Mouse (Mus musculus): ENCODE data around the gene Gbp2b.
"Not testable (repeated sequence)": the region's sequence is repeated elsewhere in the genome, so short reads cannot be mapped to it uniquely, and the experiment has no call there.

Gbp2b gene

DNA sequence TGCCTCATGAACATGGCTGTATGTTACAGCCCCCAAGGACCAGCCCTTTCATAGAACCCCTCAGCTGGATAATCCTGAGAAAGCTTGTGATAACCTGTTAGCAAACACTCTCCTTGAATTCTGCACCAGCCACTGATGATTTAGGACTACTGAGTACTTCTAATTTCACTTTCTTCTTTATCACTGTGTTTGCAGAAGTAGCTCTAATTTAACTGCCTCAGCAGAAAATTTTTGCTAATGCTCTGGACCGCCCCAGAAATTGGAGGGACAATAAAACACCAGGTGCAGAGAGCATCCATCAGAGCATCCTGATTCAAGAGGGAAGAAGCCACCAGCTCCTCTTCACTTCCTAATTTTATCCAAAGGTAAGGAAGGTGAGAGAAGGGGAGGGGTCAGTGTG lies at the start of gene Gbp2b:
Gene Gbp2b (plus strand): TSS at position 301 of the 400 bp plus-strand sequence.
- DNase-seq (ENCODE audit: low spot score in 2 of 2): no peak

DNA sequence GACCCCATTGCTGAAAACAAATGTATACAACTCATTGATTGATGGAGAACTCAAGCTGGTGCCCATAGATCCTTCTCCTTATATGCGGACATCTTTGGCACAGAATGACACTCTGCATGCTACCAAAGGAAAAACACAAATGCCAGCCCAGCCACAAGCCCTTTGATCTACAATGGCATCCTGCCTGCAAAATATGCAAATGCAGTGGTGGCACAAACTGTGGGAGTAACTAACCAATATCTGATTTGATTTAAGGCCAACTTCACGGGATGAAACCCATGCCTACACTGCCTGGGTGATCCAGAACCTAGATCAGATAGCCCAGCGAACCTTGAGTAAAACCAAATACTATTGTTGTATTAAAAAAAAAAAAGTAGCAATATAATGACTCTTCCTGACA lies 48.0 kb upstream of the Gbp2b start:
- no peak for DNase-seq (ENCODE audit: low spot score in 2 of 2)

DNA sequence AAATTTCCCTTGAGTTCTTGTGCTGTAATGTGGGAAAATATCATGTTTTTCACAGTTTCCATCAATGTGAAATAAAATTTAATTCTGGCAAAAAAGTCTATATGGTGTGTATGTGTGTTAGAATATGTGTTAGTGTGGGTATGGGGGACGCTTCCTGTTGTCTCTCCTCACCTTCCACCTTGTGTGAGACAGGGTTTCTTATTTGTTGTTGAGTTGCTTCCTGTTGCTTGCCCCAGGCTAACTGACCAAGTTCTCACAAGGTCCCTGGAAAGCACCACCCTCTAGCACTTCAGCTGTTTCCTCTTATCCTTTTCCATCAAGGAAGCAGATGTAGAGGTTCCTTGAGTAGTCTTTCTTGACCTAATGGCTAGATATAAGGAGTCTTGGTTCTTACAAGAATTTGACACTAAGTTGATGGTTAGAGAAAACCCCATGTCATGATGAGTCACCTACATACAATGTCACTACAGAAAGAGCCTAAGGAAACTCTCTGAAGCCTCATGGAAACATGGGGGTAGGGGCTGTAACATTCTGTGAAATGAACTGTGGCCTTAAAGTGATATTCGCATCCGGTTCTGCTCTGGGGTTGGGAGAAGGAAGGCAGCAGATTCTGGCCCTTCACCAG lies 44.5 kb upstream of the Gbp2b start:
- no peak for DNase-seq (ENCODE audit: low spot score in 2 of 2)

DNA sequence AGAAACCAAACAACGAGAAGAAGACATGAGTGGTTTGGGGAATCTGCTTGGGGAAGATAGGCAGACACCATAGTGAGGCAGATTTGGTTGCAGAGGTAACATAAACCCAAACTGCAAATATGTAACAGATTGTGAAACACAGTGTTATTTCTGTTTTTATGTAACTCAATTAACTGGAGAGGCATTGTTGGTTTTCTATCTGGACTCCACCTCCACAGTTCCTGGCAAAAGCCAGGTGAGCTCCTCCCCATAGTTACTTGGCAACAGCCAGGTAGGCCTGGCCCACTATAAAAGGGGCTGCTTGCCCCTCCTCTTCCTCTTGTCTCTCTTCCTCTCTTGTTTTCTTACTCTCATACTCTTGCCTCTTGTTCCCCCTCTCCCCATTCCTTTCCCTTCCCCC lies 40.0 kb upstream of the Gbp2b start:
- DNase-seq (ENCODE audit: low spot score in 2 of 2): no peak

DNA sequence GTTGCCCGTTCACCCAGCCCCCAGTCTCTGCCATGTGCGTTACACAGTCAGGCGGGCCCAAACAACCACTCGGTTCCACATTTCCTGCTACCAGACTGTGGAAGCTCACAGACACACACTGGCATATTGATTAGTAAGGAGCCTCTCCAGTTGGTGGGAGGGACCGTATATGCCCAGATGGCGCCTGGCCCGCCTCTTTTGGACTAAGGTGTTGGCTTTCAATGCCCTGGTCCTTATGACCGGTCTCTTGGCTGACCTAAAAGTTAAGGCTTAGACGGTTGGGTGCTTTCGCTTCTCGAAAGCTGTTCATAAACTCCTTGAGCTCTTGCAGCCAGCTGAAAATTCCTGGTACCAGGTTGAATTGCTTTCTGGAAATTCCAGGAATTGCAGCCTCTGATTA lies 39.0 kb upstream of the Gbp2b start:
- DNase-seq (ENCODE audit: low spot score in 2 of 2): no peak

DNA sequence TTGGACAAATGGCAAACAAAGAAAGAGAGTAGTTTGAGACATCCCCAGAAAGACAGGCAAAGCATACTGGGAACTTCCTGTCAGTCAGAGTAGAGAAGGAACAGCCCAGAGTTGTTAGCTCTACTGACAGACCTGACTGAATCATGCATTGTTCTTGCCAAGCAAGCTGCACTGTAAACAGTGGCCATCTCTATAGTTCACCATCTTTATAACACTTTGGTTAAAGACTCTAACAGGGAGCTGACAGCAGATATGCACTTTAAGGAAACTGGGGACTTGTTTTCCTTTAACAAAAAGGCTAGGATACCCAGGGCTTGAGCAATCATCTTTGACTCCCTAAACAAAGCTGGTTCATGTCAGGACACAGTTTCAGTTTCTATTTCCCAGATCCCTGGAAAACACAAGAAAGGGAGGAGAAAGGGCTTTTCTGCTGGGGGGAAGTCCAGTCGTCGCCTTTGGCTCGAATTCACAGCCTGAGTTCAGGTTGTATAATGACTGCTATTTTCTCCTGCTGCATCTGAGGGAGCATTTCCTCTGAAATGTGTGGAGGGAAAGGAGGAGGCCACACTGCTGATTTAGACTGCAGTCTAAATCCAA lies 34.9 kb upstream of the Gbp2b start, which contains the start of gene Gbp3:
Gene Gbp3 (plus strand): TSS at position 395 of the 597 bp plus-strand sequence.
- no peak for DNase-seq (ENCODE audit: low spot score in 2 of 2)

DNA sequence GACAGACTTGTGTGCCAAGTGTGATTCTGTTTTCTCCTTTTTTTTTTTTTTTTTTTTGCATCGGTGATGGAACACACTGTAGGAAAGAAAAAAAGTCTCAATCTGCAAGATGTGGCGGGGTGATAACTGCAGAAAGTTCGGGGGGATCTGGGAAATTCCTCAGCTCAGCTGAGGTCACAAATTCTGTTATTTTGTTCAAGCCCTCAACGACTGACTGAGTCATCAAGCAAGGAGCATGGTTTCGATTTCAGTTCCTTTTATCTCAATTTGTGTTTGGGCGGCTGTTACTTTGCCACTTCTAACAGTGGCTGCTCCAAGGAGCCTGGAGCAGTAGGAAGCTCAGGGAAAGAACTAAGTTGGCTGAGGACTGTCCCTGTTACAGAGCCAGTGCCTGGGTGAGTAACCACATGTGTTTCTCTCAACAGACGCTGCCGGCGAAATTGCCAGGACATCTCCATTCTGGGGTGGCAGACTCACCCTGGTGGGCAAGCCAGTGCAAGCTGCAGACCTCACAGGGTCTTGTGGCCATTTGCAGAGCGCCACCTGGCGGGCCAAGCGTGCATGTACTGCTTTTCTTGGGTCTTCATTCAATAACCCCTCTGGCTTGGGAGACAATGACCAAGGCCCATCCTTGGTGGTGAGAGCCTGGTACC lies 34.2 kb upstream of the Gbp2b start:
- DNase-seq (ENCODE audit: low spot score in 2 of 2): peak; percentile 40 to 77

DNA sequence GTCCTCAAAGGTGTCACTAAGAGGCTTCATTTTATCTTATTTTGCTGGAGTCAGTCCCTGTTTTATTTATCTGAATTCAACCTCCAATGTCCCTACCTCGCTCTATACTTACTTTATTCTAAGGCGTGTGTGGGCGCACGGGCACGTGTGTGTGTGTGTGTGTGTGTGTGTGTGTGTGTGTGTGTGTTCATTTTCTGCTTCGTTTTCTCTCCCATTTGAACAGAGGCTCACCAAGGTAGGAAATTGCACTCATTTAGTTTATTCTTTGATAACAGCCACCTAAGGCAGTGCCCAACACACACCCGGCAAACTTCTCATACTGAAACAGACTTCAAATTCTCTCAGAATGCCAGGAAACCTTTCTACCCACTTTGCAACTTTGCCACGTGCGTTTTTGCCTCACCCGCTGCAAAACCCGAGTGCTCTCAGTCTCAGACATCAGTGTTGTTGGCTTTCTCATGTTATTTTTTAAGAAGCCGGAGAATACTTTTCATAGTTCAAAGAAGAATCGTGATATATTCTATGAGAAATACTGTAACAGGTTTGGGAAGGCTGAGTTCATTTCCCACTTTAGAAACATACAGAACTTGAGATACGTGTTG lies 33.5 kb upstream of the Gbp2b start:
- DNase-seq (ENCODE audit: low spot score in 2 of 2): no peak

DNA sequence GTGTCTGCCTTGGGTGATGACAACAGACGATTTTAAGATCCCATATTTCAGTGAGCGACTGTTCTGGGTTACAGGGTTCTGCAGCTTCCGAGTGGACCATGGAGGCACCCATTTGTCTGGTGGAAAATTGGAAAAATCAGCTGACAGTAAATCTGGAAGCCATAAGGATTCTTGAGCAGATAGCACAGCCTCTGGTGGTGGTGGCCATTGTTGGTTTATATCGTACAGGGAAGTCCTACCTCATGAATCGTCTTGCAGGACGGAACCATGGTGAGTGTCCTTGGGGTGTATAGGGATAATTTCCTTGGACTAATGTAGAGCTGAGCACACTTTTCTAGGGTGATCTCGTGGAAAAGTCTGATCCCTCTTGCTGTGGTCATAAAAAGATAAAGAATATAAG lies 33.0 kb upstream of the Gbp2b start:
- DNase-seq (ENCODE audit: low spot score in 2 of 2): no peak

DNA sequence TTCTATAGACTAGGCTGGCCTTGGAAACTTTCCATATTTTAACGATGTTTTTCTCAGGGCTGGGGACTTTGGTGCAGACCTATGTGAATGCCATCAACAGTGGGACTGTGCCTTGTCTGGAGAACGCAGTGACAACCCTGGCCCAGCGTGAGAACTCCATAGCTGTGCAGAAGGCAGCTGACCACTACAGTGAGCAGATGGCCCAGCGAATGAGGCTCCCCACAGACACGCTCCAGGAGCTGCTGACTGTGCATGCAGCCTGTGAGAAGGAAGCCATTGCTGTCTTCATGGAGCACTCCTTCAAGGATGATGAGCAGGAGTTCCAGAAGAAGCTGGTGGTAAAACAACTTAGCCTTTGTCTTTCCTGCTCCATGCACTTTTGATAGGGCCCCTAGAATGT lies 27.2 kb upstream of the Gbp2b start:
- not testable (repeated sequence) for DNase-seq (ENCODE audit: low spot score in 2 of 2)

DNA sequence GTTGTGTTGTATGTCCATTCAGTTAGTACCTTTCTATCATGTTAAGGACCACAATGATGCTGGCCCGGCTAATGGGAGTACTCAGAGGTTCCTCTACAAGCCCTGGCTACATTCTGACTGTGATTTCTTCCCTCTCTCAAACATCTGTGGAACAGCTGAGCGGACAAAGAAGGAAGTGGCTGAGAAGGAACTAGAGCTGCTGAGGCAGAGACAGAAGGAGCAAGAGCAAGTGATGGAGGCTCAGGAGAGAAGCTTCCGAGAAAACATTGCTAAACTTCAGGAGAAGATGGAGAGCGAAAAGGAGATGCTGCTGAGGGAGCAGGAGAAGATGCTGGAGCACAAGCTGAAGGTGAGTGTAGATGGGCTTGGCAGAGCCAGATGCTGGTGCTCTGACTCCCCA lies 23.9 kb upstream of the Gbp2b start:
- DNase-seq (ENCODE audit: low spot score in 2 of 2): no peak

DNA sequence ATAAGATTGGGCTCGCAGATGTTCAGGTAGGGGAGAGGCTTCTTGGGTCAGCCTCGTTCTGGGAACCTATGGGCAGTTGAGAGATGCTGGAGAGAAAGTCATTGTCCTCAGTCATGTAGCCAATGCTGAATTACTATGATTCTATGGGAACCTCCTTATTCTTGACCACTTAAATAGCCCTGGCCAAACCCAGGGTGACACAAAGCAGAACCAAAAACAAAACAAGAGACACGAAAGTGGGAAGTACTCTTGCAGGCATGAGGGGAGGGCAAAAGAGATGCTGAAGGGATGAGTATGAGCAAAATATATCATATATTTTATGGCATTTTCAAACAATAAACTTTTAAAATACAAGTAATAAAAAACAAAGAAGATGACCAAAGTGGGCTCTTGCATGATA lies 17.5 kb upstream of the Gbp2b start:
- no peak for DNase-seq (ENCODE audit: low spot score in 2 of 2)

DNA sequence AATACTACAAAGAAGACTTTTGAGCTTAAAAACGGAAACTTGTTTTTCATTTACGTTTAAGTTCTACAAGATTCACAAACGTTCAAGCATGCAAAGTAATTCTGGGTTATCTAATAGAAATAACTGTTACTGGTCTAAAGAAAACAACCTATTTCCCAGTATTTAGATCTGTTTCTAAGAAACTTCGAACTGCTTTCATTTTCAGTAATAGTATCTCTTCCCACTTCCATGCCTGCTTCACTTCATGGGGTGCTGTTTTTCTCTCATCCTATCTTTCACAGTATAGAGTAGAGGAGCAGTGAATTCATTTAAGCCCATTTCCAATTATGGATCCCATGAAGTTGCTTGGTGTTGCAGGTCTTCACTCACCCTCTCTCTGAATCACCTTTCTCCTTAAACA lies 16.3 kb upstream of the Gbp2b start:
- no peak for DNase-seq (ENCODE audit: low spot score in 2 of 2)

DNA sequence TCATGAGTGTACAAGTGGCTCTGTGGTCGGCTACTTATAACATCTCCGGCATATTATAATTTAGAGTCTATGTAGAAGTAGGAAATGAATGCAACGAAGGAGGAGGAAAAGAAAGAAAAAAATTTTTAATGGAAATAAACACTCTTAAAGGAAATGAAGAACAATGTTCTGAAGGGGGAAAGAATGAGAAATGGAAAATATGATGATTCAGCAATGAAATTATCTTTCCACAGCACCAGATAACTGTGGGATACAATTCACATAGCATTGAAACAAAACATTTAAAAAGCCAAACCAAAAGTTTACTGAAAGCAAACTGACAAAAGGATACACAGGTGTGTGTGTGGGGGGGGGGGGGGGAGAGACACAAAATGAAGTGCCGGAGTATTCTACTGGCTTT lies 11.6 kb upstream of the Gbp2b start:
- no peak for DNase-seq (ENCODE audit: low spot score in 2 of 2)

DNA sequence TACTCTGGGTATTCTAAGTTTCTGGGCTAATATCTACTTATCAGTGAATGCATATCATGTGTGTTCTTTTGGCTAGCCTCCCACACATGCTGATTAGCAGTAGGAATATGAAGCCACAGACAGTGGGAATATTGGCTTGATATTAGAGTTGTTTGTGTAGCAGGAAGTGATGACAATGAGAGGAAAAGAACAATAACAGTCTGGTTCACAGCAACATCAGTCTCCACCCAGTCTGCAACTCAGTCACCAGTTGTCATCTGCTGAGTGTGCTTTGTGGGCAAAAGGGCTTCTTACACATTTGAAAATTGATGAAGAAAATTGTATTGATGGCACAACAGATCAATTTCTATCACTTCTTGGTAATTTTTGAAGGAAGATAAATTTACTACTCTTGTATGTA lies 7.3 kb upstream of the Gbp2b start:
- DNase-seq (ENCODE audit: low spot score in 2 of 2): no peak

DNA sequence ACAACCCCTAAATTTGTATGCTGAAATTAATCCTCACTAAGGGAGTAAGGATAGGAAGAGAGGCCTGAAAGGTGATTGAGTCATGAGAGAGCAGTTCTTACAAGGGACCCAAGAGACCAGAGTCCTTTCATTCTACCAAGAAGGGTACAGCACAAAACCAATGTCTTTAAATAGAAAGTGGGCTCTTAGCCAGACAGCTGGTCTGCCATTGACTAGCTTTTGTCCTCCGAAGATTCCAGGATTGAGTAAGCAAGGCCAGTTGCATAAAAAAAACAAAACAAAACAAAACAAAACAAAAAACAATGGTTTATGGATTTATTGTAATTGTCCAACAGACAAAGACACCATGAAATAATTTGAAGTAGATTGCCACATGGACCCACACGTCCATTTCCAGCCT lies 5.8 kb upstream of the Gbp2b start:
- no peak for DNase-seq (ENCODE audit: low spot score in 2 of 2)

DNA sequence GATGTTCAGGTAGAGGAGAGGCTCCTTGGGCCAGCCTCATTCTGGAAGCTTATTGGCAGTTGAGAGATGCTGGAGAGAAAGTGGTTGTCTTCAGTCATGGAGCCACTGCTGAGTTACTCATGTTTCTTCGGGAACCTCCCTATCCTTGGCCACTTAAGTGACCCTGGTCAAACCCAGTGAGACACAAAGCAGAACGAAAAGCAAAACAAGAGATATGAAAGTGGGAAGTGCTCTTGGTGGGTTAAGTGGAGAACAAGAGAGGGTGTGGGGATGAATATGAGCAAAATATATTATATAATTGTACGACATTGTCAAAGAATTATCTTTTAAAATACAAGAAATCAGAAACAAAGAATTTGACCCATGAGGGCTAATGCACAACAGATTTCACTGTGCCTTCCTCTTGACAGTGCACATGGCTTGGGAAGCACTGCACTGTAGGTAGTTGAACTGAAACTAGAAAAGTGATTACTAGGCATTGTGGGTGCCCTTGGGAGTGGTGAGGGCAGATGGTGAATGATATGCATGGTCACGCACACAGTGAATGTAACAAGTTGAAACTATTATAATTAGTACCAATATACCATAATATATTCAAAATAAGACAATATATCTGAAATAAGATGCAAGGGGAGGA lies 4.1 kb upstream of the Gbp2b start:
- DNase-seq (ENCODE audit: low spot score in 2 of 2): no peak

DNA sequence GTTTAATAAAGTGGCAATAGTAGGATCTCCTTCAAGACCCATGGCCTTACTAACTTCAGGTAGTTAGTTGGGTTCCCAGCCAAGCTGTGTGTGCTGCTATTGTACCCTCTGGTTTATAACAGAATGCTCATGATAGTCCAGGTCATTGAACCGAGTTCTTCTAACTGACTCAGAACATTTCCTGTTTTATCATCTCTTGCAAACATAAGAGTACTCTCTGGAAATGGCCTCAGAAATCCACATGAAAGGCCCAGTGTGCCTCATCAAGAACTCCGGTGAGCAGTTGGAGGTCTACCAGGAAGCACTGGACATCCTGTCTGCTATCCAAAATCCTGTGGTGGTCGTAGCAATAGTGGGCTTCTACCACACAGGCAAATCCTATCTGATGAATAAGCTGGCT lies 3.3 kb downstream of the Gbp2b start:
- DNase-seq (ENCODE audit: low spot score in 2 of 2): no peak

DNA sequence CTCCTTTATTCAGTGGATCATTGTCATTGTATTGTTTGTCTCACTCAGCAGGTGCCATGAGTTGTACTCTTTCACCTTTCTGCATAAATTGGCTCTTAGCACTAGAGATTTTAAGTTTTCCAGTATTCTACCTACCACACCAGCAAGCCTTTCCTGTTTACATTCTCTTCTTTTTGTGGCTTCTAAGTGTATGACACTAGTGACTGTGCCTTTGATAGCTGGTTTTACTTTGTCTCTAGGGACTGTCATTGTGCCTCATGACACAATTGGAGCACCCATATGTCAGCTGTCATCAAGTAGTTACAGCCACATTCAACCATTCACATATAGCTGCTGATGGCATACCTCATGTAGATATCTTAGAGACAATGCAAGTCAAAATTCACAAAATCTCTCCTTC lies 7.0 kb downstream of the Gbp2b start:
- no peak for DNase-seq (ENCODE audit: low spot score in 2 of 2)

DNA sequence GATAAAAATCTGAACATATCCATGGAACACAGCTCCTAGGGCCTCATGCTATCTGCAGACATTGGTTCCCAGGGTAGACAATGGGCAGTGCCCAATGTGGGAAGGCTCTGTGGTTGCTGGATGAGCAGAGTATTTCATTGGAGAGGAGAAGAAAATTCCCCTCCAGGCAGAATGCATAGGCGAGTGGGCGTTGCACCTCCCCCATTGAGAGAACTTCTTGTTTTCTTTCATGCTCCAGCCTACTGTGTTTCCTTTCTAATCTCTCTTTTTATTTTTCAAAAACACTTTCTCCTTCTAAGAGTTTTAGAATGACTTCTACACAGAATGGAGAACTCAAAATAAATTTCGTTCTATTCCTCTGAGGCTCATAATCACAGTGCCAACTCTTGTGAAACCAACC lies 24.0 kb downstream of the Gbp2b start:
- DNase-seq (ENCODE audit: low spot score in 2 of 2): no peak

DNA sequence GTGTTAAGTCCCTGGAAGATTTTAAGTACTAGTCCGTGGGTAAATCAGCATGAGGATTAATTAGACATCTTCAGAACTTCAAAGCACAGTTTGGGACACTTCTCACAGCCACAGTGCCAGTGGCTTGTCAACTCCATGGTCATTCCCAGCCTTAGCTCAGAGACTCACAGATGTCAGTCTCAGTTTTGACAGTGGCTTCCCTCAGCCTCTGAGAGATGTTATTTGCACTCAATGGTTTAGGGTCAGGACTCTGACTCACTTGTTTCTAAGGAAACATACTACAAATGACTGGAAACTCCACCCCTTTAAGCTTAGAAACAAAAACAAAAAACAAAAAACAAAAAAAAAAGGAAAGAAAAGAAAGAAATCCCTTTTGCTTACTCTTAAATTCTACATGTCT lies 25.0 kb downstream of the Gbp2b start:
- no peak for DNase-seq (ENCODE audit: low spot score in 2 of 2)

DNA sequence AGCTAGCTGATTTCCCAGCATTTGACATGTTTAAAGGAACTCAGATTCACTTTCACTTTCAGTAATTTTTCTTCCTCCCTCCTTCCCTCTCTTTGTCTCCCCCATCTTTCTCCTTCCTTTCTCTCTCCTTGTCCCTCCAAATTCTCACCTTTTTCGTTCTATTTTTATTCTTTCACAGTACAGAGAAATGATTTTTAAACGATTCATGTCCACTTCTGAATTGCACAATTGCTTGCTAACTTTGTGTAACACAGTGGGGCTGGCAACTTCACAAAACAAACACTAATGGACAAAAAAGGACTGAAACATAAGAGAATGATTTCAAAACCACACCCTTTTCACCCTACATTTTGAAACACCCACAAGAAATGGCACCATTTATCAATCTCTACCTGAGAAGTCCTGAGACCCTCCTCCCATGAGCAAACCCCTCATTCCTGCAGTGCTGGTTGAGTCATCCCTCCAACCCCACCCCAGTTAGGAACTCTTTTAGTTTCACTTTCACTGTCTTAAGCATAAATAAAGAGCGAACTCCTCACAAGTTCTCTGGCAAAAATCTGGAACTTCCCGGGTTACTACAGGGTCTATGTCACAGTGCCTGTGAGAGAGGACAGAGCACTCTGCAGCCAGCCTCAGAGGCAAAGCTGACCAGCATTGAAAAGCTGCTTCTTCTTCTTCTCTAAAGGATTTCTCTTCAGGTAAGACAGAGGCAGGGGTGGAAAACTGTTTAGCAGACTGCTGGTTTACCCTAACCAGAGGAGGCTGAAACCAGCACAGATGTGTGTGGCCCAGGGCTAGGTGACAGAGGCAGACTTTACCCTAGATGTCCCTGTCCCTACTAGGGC lies 25.7 kb downstream of the Gbp2b start, which contains the start of gene Gbp2:
Gene Gbp2 (plus strand): TSS at position 492 of the 845 bp plus-strand sequence.
- no peak for DNase-seq (ENCODE audit: low spot score in 2 of 2)
